Mouse (Mus musculus) thymus, adult 2 months (tissue): ENCODE data around the gene Pde4d.

Source experiments
- CTCF ChIP-seq: fragments of 200-500 bp; IDR thresholded peaks from 2 replicates; pipeline ENCODE4 v1.5.1; 2012; ENCODE audit warnings: mild to moderate bottlenecking, control low read depth, low read length, moderate library complexity, borderline replicate concordance; ENCODE audit not compliant: control insufficient read depth, poor library complexity, insufficient read depth; ENCODE audit errors: extremely low read depth
- POLR2A ChIP-seq: fragments of 200-500 bp; IDR thresholded peaks from 2 replicates; pipeline ENCODE4 v1.6.1; 2012; ENCODE audit warnings: mild to moderate bottlenecking, low read length, control low read depth, moderate library complexity; ENCODE audit not compliant: control insufficient read depth, poor library complexity, insufficient read depth; ENCODE audit errors: extremely low read depth

DNA sequence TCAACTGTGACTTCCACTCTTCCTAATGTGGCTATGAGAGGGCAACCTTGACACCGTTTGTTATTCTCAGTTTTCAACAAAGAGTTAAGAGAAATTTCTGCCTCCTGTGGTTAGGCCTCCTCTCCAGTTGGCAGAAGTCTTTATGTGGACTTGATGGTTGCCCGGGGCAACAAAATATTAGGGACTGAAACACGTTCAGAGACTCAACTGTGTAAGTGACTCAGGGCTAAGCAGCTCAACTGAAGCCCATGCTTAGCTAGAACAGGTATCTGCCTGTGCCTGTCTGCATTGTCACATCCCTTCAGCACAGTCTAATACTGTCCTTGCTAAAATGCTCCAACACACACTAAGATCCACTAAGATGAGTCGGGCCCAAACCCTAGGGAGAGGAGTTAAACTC, 1339.4 kb downstream of the Pde4d start:
- TF ChIP-seq CTCF: no peak
- TF ChIP-seq POLR2A: no peak
